Mouse (Mus musculus): Measurements from ENCODE around the gene Cntnap1. TPM values are rescaled to one million over a fixed set of nuclear protein-coding genes. Genes with fewer than 3 reads are reported as not detected.
A peak's percentile ranks its signal among the peaks of the same experiment; 100 is the strongest.

The Cntnap1 gene
- polyA plus RNA-seq, 1 experiment from 2014 or later = 0.12 TPM

DNA sequence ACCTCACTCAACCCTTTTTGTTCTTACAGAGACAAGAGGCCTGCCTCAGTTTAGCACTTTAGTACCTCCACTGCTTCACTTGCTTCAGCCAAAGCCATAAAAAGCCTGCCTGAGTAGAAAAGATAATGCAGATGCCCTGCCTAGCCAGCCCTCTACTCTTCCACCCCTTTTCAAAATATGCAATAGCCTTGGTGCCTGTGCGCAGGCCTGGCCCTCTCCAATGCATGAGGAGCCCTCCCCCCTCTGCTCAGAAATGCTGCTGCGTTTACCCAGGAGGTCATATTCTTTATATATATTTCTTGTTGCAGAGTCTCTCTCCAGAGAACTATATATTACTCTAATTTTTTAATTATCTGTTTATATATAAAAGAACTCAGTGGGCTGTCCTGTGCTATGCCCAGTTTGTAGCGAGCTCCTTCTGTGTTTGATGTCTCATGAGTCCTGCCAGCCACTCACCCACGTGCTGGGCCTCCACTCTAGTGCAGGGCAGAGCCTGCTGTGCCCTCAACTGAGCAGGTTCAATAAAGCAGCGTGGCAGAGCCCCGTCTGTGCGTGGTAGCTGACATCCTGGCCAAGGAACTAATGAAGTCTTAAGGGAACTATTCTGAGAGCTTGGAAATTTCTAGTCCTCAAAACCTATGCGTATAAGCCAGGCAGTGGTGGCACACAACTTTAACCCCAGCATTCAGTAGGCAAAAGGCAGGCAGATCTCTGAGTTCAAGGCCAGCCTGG is 20.0 kb downstream of the Cntnap1 start:
- H3K9me3 ChIP-seq (replicated peaks) = no peaks in the 10 kb centered on the region
- H3K4me3 ChIP-seq (replicated peaks) = peak overlapping the region; percentile 26; the same call in 1 of the 2 replicates
- 45% methylated on average over 8 of the region's 8 CpGs for WGBS (ENCODE audit: insufficient replicate concordance)
- peak overlapping the region; percentile 54 for H3K4me2 ChIP-seq
- no peak for DNase-seq
- H3K4me1 ChIP-seq (replicated peaks) = peaks cover 44% of the 10 kb centered on the region
- no peaks in the 10 kb centered on the region for H3K27me3 ChIP-seq
- H3K36me3 ChIP-seq = peaks cover 5% of the 10 kb centered on the region; the same call in 1 of the 2 replicates
- peak; percentile 85 for ATAC-seq (ENCODE audit: low read depth)
- H3K9ac ChIP-seq = peak overlapping the region; percentile 66
- peak overlapping the region; percentile 96 for H3K27ac ChIP-seq

- peaks cover 7% of the 10 kb centered on the region; the same call in 1 of the 2 replicates for H3K36me3 ChIP-seq
- DNase-seq = no peak
- peak overlapping the region; percentile 96 for H3K27ac ChIP-seq
- 46% methylated on average over 17 of the region's 17 CpGs for WGBS (ENCODE audit: insufficient replicate concordance)
- ATAC-seq (ENCODE audit: low read depth) = no peak
- H3K4me3 ChIP-seq (replicated peaks) = no peak overlapping the region
- H3K9me3 ChIP-seq (replicated peaks) = no peaks in the 10 kb centered on the region
- H3K4me1 ChIP-seq (replicated peaks) = peaks cover 44% of the 10 kb centered on the region
- H3K4me2 ChIP-seq = no peak overlapping the region
- H3K27me3 ChIP-seq = no peaks in the 10 kb centered on the region
- peak overlapping the region; percentile 66 for H3K9ac ChIP-seq
These were observed 20.9 kb downstream of the Cntnap1 start for GRCm38 (mm10) chr11:101190913-101191907.

GRCm38 (mm10) chr11:101191919-101192470 is 21.7 kb downstream of the Cntnap1 start:
- H3K27me3 ChIP-seq = no peaks in the 10 kb centered on the region
- 79% methylated on average over 4 of the region's 4 CpGs for WGBS (ENCODE audit: insufficient replicate concordance)
- ATAC-seq (ENCODE audit: low read depth) (no peak), DNase-seq (no peak)
- H3K4me2 ChIP-seq = no peak overlapping the region
- H3K4me1 ChIP-seq (replicated peaks) = peaks cover 42% of the 10 kb centered on the region
- H3K36me3 ChIP-seq = peaks cover 15% of the 10 kb centered on the region
- no peaks in the 10 kb centered on the region for H3K9me3 ChIP-seq (replicated peaks)
- H3K9ac ChIP-seq = no peak overlapping the region
- peak overlapping the region; percentile 96 for H3K27ac ChIP-seq
- no peak overlapping the region for H3K4me3 ChIP-seq (replicated peaks)

- no peak for ATAC-seq (ENCODE audit: low read depth)
These were observed 22.3 kb downstream of the Cntnap1 start for GRCm38 (mm10) chr11:101192646-101193045.

GRCm38 (mm10) chr11:101193076-101193475 is 22.8 kb downstream of the Cntnap1 start:
- Histone ChIP-seq H3K9ac (no peak overlapping the region), H3K4me3 (replicated peaks) (no peak overlapping the region), H3K27ac (no peak overlapping the region), H3K9me3 (replicated peaks) (no peaks in the 10 kb centered on the region), H3K27me3 (no peaks in the 10 kb centered on the region), H3K4me1 (replicated peaks) (peaks cover 41% of the 10 kb centered on the region), H3K4me2 (no peak overlapping the region), H3K36me3 (peaks cover 24% of the 10 kb centered on the region)
- DNase-seq = no peak
- WGBS (ENCODE audit: insufficient replicate concordance) = 83% methylated on average over 7 of the region's 7 CpGs
- ATAC-seq (ENCODE audit: low read depth) = no peak

More at GRCm38 (mm10) chr11:101192646-101193045, 22.3 kb downstream of the Cntnap1 start:
- Histone ChIP-seq H3K36me3 (peaks cover 19% of the 10 kb centered on the region), H3K9ac (no peak overlapping the region), H3K4me2 (no peak overlapping the region), H3K9me3 (replicated peaks) (no peaks in the 10 kb centered on the region), H3K4me1 (replicated peaks) (peaks cover 42% of the 10 kb centered on the region), H3K4me3 (replicated peaks) (no peak overlapping the region), H3K27me3 (no peaks in the 10 kb centered on the region), H3K27ac (no peak overlapping the region)
- 90% methylated on average over 6 of the region's 6 CpGs for WGBS (ENCODE audit: insufficient replicate concordance)
- no peak for DNase-seq

- 71% methylated on average over 5 of the region's 5 CpGs for WGBS (ENCODE audit: insufficient replicate concordance)
- peaks cover 39% of the 10 kb centered on the region for H3K4me1 ChIP-seq (replicated peaks)
- no peak overlapping the region for H3K4me3 ChIP-seq (replicated peaks)
- H3K9ac ChIP-seq = 0 out of 2 replicates have a peak overlapping the region, but pooled peaks have one; percentile 8
- no peaks in the 10 kb centered on the region for H3K9me3 ChIP-seq (replicated peaks)
- DNase-seq (no peak), ATAC-seq (ENCODE audit: low read depth) (no peak)
- no peaks in the 10 kb centered on the region for H3K27me3 ChIP-seq
- H3K36me3 ChIP-seq = peaks cover 34% of the 10 kb centered on the region
- no peak overlapping the region for H3K4me2 ChIP-seq
- H3K27ac ChIP-seq = peak overlapping the region; percentile 11; the same call in 1 of the 2 replicates
These were observed 23.8 kb downstream of the Cntnap1 start for GRCm38 (mm10) chr11:101194137-101194536.

DNA sequence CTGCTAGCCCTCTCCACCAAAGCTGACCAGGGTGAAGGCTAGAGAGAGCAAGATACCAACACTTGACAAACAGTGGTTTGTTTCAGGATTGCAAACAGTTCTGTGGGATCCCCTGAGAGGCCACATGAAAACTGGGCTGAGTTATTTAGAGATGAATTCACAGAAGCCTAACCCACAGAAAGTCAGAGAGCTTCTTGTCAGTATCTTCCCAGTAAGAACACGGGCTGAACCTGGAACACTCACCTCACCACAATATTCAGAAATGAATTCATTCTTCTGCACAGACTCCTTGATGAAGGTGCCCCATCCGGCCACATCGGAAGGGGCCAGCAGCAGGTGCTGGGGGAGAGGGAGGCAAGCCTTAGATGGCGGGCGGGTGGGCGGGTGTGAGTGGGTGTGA is 24.3 kb downstream of the Cntnap1 start:
- DNase-seq (no peak), ATAC-seq (ENCODE audit: low read depth) (no peak)
- Histone ChIP-seq H3K4me2 (no peak overlapping the region), H3K9me3 (replicated peaks) (no peaks in the 10 kb centered on the region), H3K27ac (no peak overlapping the region), H3K4me3 (replicated peaks) (no peak overlapping the region), H3K9ac (0 out of 2 replicates have a peak overlapping the region, but pooled peaks have one; percentile 8), H3K4me1 (replicated peaks) (peaks cover 39% of the 10 kb centered on the region), H3K27me3 (no peaks in the 10 kb centered on the region), H3K36me3 (peaks cover 39% of the 10 kb centered on the region)
- 64% methylated on average over 6 of the region's 6 CpGs for WGBS (ENCODE audit: insufficient replicate concordance)

DNA sequence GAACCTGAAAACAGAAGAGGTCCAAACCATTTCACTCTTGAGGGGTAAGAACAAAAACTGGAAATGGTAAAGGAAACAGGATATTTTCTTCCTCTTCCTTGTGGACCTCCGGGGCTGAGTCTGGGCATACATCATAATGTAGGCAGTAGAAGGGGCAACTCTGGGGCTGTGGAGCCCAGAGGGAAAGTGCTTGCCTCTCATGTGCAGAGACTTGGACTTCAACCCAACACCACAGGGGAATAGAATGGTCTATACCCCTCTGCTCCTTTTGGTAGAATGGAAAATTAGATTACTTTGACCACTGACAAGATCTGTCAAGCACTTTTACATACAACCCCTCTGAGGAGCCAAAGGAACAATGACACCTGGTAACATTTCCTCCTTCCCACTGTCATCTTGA is 24.8 kb downstream of the Cntnap1 start:
- H3K4me1 ChIP-seq (replicated peaks) = peaks cover 39% of the 10 kb centered on the region
- H3K27me3 ChIP-seq = no peaks in the 10 kb centered on the region
- H3K9me3 ChIP-seq (replicated peaks) = no peaks in the 10 kb centered on the region
- DNase-seq (no peak), ATAC-seq (ENCODE audit: low read depth) (no peak)
- H3K4me3 ChIP-seq (replicated peaks) = no peak overlapping the region
- H3K4me2 ChIP-seq = no peak overlapping the region
- no peak overlapping the region for H3K27ac ChIP-seq
- 36% methylated on average over 1 of the region's 1 CpGs for WGBS (ENCODE audit: insufficient replicate concordance)
- no peak overlapping the region for H3K9ac ChIP-seq
- H3K36me3 ChIP-seq = peaks cover 44% of the 10 kb centered on the region

DNA sequence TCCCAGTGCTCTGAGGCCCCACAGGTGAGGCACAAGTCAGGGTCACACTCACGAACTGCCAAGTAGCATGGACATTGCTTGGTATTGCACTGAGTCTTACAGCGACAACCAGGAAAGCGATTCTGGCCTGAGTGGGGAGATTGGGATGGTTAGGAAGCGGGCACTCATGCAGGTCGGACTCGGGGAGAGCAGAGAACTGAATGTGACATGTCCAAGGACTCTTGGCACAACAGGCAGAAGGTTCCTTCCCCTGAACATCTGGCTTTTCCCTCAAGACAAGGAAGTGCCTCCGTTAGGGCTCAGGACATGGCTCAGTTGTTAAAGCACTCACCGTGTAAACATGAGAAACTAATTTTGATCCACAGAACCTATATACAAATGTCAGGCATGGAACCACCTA is 25.2 kb downstream of the Cntnap1 start:
- Histone ChIP-seq H3K4me3 (replicated peaks) (no peak overlapping the region), H3K9ac (no peak overlapping the region), H3K36me3 (peaks cover 48% of the 10 kb centered on the region), H3K27ac (no peak overlapping the region), H3K27me3 (no peaks in the 10 kb centered on the region), H3K4me2 (no peak overlapping the region), H3K4me1 (replicated peaks) (peaks cover 36% of the 10 kb centered on the region), H3K9me3 (replicated peaks) (no peaks in the 10 kb centered on the region)
- DNase-seq = no peak
- WGBS (ENCODE audit: insufficient replicate concordance) = 75% methylated on average over 8 of the region's 8 CpGs
- no peak for ATAC-seq (ENCODE audit: low read depth)

DNA sequence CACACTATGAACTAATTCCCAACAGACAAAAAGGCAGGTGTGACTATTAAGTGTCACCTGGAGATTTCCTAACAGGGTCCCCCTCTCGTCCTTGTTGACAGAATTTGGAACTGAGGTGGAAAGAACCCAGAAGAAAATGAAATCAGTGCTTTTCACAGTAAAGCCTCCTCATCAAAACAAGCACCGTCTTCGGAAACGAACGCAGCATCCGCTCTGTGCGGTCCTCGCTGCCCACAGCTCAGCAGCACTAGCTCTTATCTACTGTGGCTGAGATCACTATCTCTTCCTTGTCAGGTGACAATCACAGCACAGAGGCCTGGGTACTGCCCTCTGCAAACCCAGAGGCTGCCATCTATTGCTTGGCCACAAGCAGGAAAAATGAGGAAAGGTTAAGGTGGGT is 25.9 kb downstream of the Cntnap1 start:
- 77% methylated on average over 8 of the region's 8 CpGs for WGBS (ENCODE audit: insufficient replicate concordance)
- no peak overlapping the region for H3K27ac ChIP-seq
- H3K4me1 ChIP-seq (replicated peaks) = peaks cover 35% of the 10 kb centered on the region
- H3K36me3 ChIP-seq = peaks cover 53% of the 10 kb centered on the region
- DNase-seq (no peak), ATAC-seq (ENCODE audit: low read depth) (no peak)
- H3K4me3 ChIP-seq (replicated peaks) = no peak overlapping the region
- H3K4me2 ChIP-seq = no peak overlapping the region
- no peak overlapping the region for H3K9ac ChIP-seq
- H3K9me3 ChIP-seq (replicated peaks) = no peaks in the 10 kb centered on the region
- no peaks in the 10 kb centered on the region for H3K27me3 ChIP-seq

GRCm38 (mm10) chr11:101199555-101199954 is 29.2 kb downstream of the Cntnap1 start:
- 41% methylated on average over 3 of the region's 3 CpGs for WGBS (ENCODE audit: insufficient replicate concordance)
- Histone ChIP-seq H3K27me3 (no peaks in the 10 kb centered on the region), H3K9me3 (replicated peaks) (no peaks in the 10 kb centered on the region), H3K4me3 (replicated peaks) (no peak overlapping the region), H3K27ac (0 out of 2 replicates have a peak overlapping the region, but pooled peaks have one; percentile 18), H3K4me1 (replicated peaks) (peaks cover 25% of the 10 kb centered on the region), H3K36me3 (peaks cover 60% of the 10 kb centered on the region), H3K9ac (peak overlapping the region; percentile 26; the same call in 1 of the 2 replicates), H3K4me2 (no peak overlapping the region)
- ATAC-seq (ENCODE audit: low read depth) (peak; percentile 91), DNase-seq (peak; percentile 31)
